Mouse (Mus musculus) monocyte, adult 2 months (primary cell): ENCODE measurements at regions not wholly inside any gene's neighbourhood (a gene's known extent, or its start where the extent isn't known, plus 50 kb on each side); places are given as distances from the start of the nearest gene placed in this dataset.

Experiments
- DNase-seq, 2 experiments: peaks; one replicate each; pipeline ENCODE4 v3.0.0; 2022; ENCODE audit warnings: low spot score in 2 of 2, low read depth in 1 of 2

- no peak for DNase-seq
These were observed 2942.3 kb upstream of the Gm7489 start for GRCm38 (mm10) chr15:50942429-50942828.

- DNase-seq, result no peak
These were observed 2939.7 kb upstream of the Gm7489 start for GRCm38 (mm10) chr15:50944976-50945375.

- DNase-seq, result no peak
These were observed 2925.6 kb upstream of the Gm7489 start for GRCm38 (mm10) chr15:50959109-50959508.

GRCm38 (mm10) chr15:50963606-50964005, 2921.1 kb upstream of the Gm7489 start:
- DNase-seq, result no peak

- DNase-seq, result no peak
These were observed 2920.5 kb upstream of the Gm7489 start for GRCm38 (mm10) chr15:50964236-50964635.

GRCm38 (mm10) chr15:50967176-50967575, 2917.5 kb upstream of the Gm7489 start:
- DNase-seq, result no peak

GRCm38 (mm10) chr15:50970637-50971036, 2914.1 kb upstream of the Gm7489 start:
- DNase-seq, result no peak

GRCm38 (mm10) chr15:50972593-50972992, 2912.1 kb upstream of the Gm7489 start:
- DNase-seq, result no peak

- DNase-seq, result no peak
These were observed 2910.5 kb upstream of the Gm7489 start for GRCm38 (mm10) chr15:50974002-50974754.

- DNase-seq, result no peak
These were observed 2895.2 kb upstream of the Gm7489 start for GRCm38 (mm10) chr15:50989457-50989856.

GRCm38 (mm10) chr15:50991667-50992066, 2893.0 kb upstream of the Gm7489 start:
- DNase-seq, result no peak

- DNase-seq, result no peak
These were observed 2892.5 kb upstream of the Gm7489 start for GRCm38 (mm10) chr15:50992246-50992645.

GRCm38 (mm10) chr15:50993121-50993520, 2891.6 kb upstream of the Gm7489 start:
- DNase-seq, result no peak

GRCm38 (mm10) chr15:50995688-50996087, 2889.0 kb upstream of the Gm7489 start:
- no peak for DNase-seq

GRCm38 (mm10) chr15:50996296-50996695, 2888.4 kb upstream of the Gm7489 start:
- no peak for DNase-seq

GRCm38 (mm10) chr15:50997209-50997763, 2887.4 kb upstream of the Gm7489 start:
- DNase-seq, result peak in 1 of 2 experiments; percentile 6

- DNase-seq, result no peak
These were observed 2845.7 kb upstream of the Gm7489 start for GRCm38 (mm10) chr15:51038968-51039367.

GRCm38 (mm10) chr15:51070538-51070937, 2814.2 kb upstream of the Gm7489 start:
- no peak for DNase-seq

GRCm38 (mm10) chr15:51071132-51071656, 2813.5 kb upstream of the Gm7489 start:
- no peak for DNase-seq

- DNase-seq, result no peak
These were observed 2811.0 kb upstream of the Gm7489 start for GRCm38 (mm10) chr15:51073678-51074077.

- DNase-seq, result no peak
These were observed 2810.5 kb upstream of the Gm7489 start for GRCm38 (mm10) chr15:51074196-51074595.

- no peak for DNase-seq
These were observed 2800.9 kb upstream of the Gm7489 start for GRCm38 (mm10) chr15:51083677-51084322.
